ENCODE assay signal across 8 mouse cellular contexts in the genomic region with DNA sequence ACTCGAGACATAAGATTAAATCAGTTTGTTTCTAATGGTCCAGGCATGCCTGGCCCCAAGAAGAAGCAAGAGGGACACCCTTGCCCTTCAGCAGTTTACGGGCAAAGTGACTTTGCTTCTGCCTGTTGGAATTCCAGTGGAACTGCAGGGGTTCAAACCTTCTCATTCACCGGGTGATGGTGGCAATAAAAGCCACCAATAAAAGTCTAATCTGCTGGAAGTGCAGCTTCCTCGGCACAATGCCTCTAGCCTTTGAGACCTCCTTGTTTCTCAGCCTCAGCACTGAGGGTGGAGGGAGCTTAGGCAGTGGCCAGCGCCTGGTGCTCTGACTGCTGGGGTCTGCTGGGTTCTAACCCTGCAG. TPM values are rescaled to one million over a fixed set of nuclear protein-coding genes. Genes with fewer than 3 reads are reported as not detected.
DNase-seq lines count a peak whose midpoint lies in the region; ATAC-seq and TF ChIP-seq lines count a peak whose summit lies in the region.

No protein-coding gene starts in this region.

- H3K27ac ChIP-seq in heart, embryonic 11.5 days (ENCODE audit: low read depth, low read length), result no peak overlapping the region
- H3K27ac ChIP-seq in liver, embryonic 11.5 days (ENCODE audit: low read depth, low read length), result no peak overlapping the region
- no peak overlapping the region for H3K27ac ChIP-seq in liver, postnatal 0 days (ENCODE audit: low read depth)
- peak overlapping the region; percentile 5; the same call in 1 of the 2 replicates for H3K27ac ChIP-seq in embryonic facial prominence, embryonic 10.5 days (replicated peaks)
- H3K27ac ChIP-seq in midbrain, postnatal 0 days (ENCODE audit: low read depth, low read length), result 0 out of 2 replicates have a peak overlapping the region, but pooled peaks have one; percentile 43

- no peaks in the 10 kb centered on the region for H3K9me3 ChIP-seq in heart, embryonic 11.5 days (replicated peaks; ENCODE audit: control insufficient read depth, low read length)
- no peaks in the 10 kb centered on the region for H3K9me3 ChIP-seq in liver, embryonic 11.5 days (ENCODE audit: control insufficient read depth, low read length)
- H3K9me3 ChIP-seq in liver, postnatal 0 days (ENCODE audit: low read length), result no peaks in the 10 kb centered on the region
- no peaks in the 10 kb centered on the region for H3K9me3 ChIP-seq in embryonic facial prominence, embryonic 10.5 days
- H3K9me3 ChIP-seq in midbrain, postnatal 0 days (ENCODE audit: low read length), result no peaks in the 10 kb centered on the region

- no peak for DNase-seq in heart, postnatal 14 days
- no peak for DNase-seq in liver, embryonic 11.5 days (ENCODE audit: low spot score)
- DNase-seq in liver, postnatal 0 days, result no peak
- no peak for DNase-seq in embryonic facial prominence, embryonic 10.5 days (ENCODE audit: low spot score)
- DNase-seq in midbrain, postnatal 0 days (ENCODE audit: low spot score), result no peak
- no peak for DNase-seq in yolk sac, embryonic 10.5 days (ENCODE audit: low spot score)
- no peak for DNase-seq in left cerebral cortex, postnatal 25 days (ENCODE audit: low spot score in 2 of 2)

- H3K4me2 ChIP-seq in heart, embryonic 11.5 days, result no peak overlapping the region
- H3K4me2 ChIP-seq in liver, embryonic 11.5 days, result no peak overlapping the region
- H3K4me2 ChIP-seq in liver, postnatal 0 days (ENCODE audit: low read depth, low read length), result no peak overlapping the region
- H3K4me2 ChIP-seq in midbrain, postnatal 0 days (ENCODE audit: low read depth, low read length, poor library complexity, severe bottlenecking), result no peak overlapping the region

- ATAC-seq in heart, embryonic 11.5 days (replicated peaks; ENCODE audit: insufficient number of reproducible peaks, low FRiP score, low TSS enrichment), result no peak
- no peak for ATAC-seq in liver, embryonic 11.5 days (replicated peaks; ENCODE audit: low FRiP score)
- no peak for ATAC-seq in liver, postnatal 0 days
- ATAC-seq in midbrain, postnatal 0 days (ENCODE audit: low FRiP score), result no peak

- no peaks in the 10 kb centered on the region for H3K36me3 ChIP-seq in heart, embryonic 11.5 days (ENCODE audit: control insufficient read depth, insufficient read depth, low read length)
- no peaks in the 10 kb centered on the region for H3K36me3 ChIP-seq in liver, embryonic 11.5 days (ENCODE audit: control insufficient read depth, insufficient read depth, low read length)
- no peaks in the 10 kb centered on the region for H3K36me3 ChIP-seq in liver, postnatal 0 days (replicated peaks; ENCODE audit: insufficient read depth, low read length)
- H3K36me3 ChIP-seq in embryonic facial prominence, embryonic 10.5 days (replicated peaks), result peaks cover 27% of the 10 kb centered on the region
- no peaks in the 10 kb centered on the region for H3K36me3 ChIP-seq in midbrain, postnatal 0 days (ENCODE audit: insufficient read depth, low read length)

- H3K4me1 ChIP-seq in heart, embryonic 11.5 days (ENCODE audit: control insufficient read depth, insufficient read depth, low read length), result peaks cover 41% of the 10 kb centered on the region
- H3K4me1 ChIP-seq in liver, embryonic 11.5 days (replicated peaks; ENCODE audit: control insufficient read depth, insufficient read depth, low read length), result peaks cover 31% of the 10 kb centered on the region
- H3K4me1 ChIP-seq in liver, postnatal 0 days (ENCODE audit: insufficient read depth), result peaks cover 48% of the 10 kb centered on the region
- peaks cover 63% of the 10 kb centered on the region for H3K4me1 ChIP-seq in embryonic facial prominence, embryonic 10.5 days
- H3K4me1 ChIP-seq in midbrain, postnatal 0 days (ENCODE audit: insufficient read depth, low read length), result peaks cover 3% of the 10 kb centered on the region; the same call in 1 of the 2 replicates

- no peak for TF ChIP-seq EP300 in liver, postnatal 0 days (IDR thresholded peaks at IDR 0.05; ENCODE audit: low read depth)

- no peak overlapping the region for H3K4me3 ChIP-seq in heart, embryonic 11.5 days (ENCODE audit: low read depth, low read length)
- no peak overlapping the region for H3K4me3 ChIP-seq in liver, embryonic 11.5 days (ENCODE audit: low read depth, low read length)
- no peak overlapping the region for H3K4me3 ChIP-seq in liver, postnatal 0 days (ENCODE audit: low read depth, low read length)
- no peak overlapping the region for H3K4me3 ChIP-seq in embryonic facial prominence, embryonic 10.5 days
- H3K4me3 ChIP-seq in midbrain, postnatal 0 days (ENCODE audit: low read depth, low read length), result no peak overlapping the region

- intact Hi-C loops in heart, postnatal 14 days (cut with DNase I), result no loop called here
- intact Hi-C loops in left cerebral cortex, postnatal 25 days (cut with DNase I), result no loop called here

- peak overlapping the region; percentile 56 for H3K9ac ChIP-seq in heart, embryonic 11.5 days (ENCODE audit: low read depth, low read length)
- peak overlapping the region; percentile 12; the same call in 1 of the 2 replicates for H3K9ac ChIP-seq in liver, embryonic 11.5 days (ENCODE audit: low read depth, low read length)
- no peak overlapping the region for H3K9ac ChIP-seq in liver, postnatal 0 days (replicated peaks)
- no peak overlapping the region for H3K9ac ChIP-seq in midbrain, postnatal 0 days (replicated peaks; ENCODE audit: low read length, poor library complexity, severe bottlenecking)

- 42% methylated on average over 5 of the region's 5 CpGs for WGBS in heart, embryonic 11.5 days (ENCODE audit: insufficient replicate concordance)
- WGBS in liver, embryonic 11.5 days, result 50% methylated on average over 5 of the region's 5 CpGs
- WGBS in liver, postnatal 0 days (ENCODE audit: insufficient replicate concordance), result 59% methylated on average over 5 of the region's 5 CpGs
- 26% methylated on average over 5 of the region's 5 CpGs for WGBS in embryonic facial prominence, embryonic 10.5 days
- WGBS in midbrain, postnatal 0 days, result 19% methylated on average over 5 of the region's 5 CpGs

- no peaks in the 10 kb centered on the region for H3K27me3 ChIP-seq in heart, embryonic 11.5 days (ENCODE audit: control insufficient read depth, insufficient read depth, low read length)
- H3K27me3 ChIP-seq in liver, embryonic 11.5 days (replicated peaks; ENCODE audit: control insufficient read depth, insufficient read depth, low read length), result no peaks in the 10 kb centered on the region
- no peaks in the 10 kb centered on the region for H3K27me3 ChIP-seq in liver, postnatal 0 days (ENCODE audit: insufficient read depth, low read length)
- no peaks in the 10 kb centered on the region for H3K27me3 ChIP-seq in embryonic facial prominence, embryonic 10.5 days (replicated peaks; ENCODE audit: low read depth, poor library complexity, severe bottlenecking)
- H3K27me3 ChIP-seq in midbrain, postnatal 0 days (ENCODE audit: insufficient read depth, low read length), result no peaks in the 10 kb centered on the region

- TF ChIP-seq CTCF in liver, postnatal 0 days (IDR thresholded peaks at IDR 0.05; ENCODE audit: low read depth), result no peak
- TF ChIP-seq CTCF in midbrain, postnatal 0 days (IDR thresholded peaks at IDR 0.05), result no peak; the same call in 1 of the 2 replicates

RNA-seq across cellular contexts. Expression of gene Acvr1b, which starts 7.2 kb away (rescaled TPM):
- polyA plus RNA-seq in heart, embryonic 11.5 days (2014; fragmentation: Nextera tagmentation; extraction: Ambion mirVana), result 8.0 and 8.9 TPM in 2 replicates
- total RNA-seq in heart, postnatal 14 days (2021), result 10 to 100 TPM; 14.5 to 14.7 TPM
- 4.2 and 4.4 TPM in 2 replicates for polyA plus RNA-seq in liver, embryonic 11.5 days (2014; fragmentation: Nextera tagmentation; extraction: Ambion mirVana)
- polyA plus RNA-seq in liver, postnatal 0 days (2015; fragmentation: Nextera tagmentation; extraction: Ambion mirVana), result 2.2 TPM in 2 replicates
- 5.5 and 6.2 TPM in 2 replicates for polyA plus RNA-seq in embryonic facial prominence, embryonic 10.5 days (2016; fragmentation: Nextera tagmentation; extraction: Ambion mirVana)
- total RNA-seq in midbrain, postnatal 0 days (2014; rRNA removed), result 77.8 and 86.8 TPM in 2 replicates
- 15.2 and 15.8 TPM in 2 replicates for polyA plus RNA-seq in midbrain, postnatal 0 days (2015; fragmentation: Nextera tagmentation; extraction: Ambion mirVana)
- 100 to 1,000 TPM; 109 to 112 TPM for total RNA-seq in left cerebral cortex, postnatal 25 days (2021)

RNA-seq across cellular contexts. Expression of gene Grasp, which starts 42.9 kb away (rescaled TPM):
- polyA plus RNA-seq in heart, embryonic 11.5 days (2014; fragmentation: Nextera tagmentation; extraction: Ambion mirVana), result 4.1 TPM in 2 replicates
- total RNA-seq in heart, postnatal 14 days (2021), result 10 to 100 TPM; 12.9 to 14.0 TPM
- polyA plus RNA-seq in liver, embryonic 11.5 days (2014; fragmentation: Nextera tagmentation; extraction: Ambion mirVana), result 1.5 and 1.7 TPM in 2 replicates
- 0.35 and 0.54 TPM in 2 replicates for polyA plus RNA-seq in liver, postnatal 0 days (2015; fragmentation: Nextera tagmentation; extraction: Ambion mirVana)
- polyA plus RNA-seq in embryonic facial prominence, embryonic 10.5 days (2016; fragmentation: Nextera tagmentation; extraction: Ambion mirVana), result 5.3 and 6.7 TPM in 2 replicates
- total RNA-seq in midbrain, postnatal 0 days (2014; rRNA removed), result 6.3 and 7.7 TPM in 2 replicates
- 1.8 and 1.9 TPM in 2 replicates for polyA plus RNA-seq in midbrain, postnatal 0 days (2015; fragmentation: Nextera tagmentation; extraction: Ambion mirVana)
- total RNA-seq in left cerebral cortex, postnatal 25 days (2021), result 10 to 100 TPM; 84.2 to 95.8 TPM

RNA-seq across cellular contexts. Expression of gene Acvrl1, which starts 52.8 kb away (rescaled TPM):
- 1.5 and 2.0 TPM in 2 replicates for polyA plus RNA-seq in heart, embryonic 11.5 days (2014; fragmentation: Nextera tagmentation; extraction: Ambion mirVana)
- total RNA-seq in heart, postnatal 14 days (2021), result 10 to 100 TPM; 28.5 to 31.5 TPM
- 2.5 TPM in 2 replicates for polyA plus RNA-seq in liver, embryonic 11.5 days (2014; fragmentation: Nextera tagmentation; extraction: Ambion mirVana)
- polyA plus RNA-seq in liver, postnatal 0 days (2015; fragmentation: Nextera tagmentation; extraction: Ambion mirVana), result 2.3 and 2.6 TPM in 2 replicates
- polyA plus RNA-seq in embryonic facial prominence, embryonic 10.5 days (2016; fragmentation: Nextera tagmentation; extraction: Ambion mirVana), result 10.3 and 10.6 TPM in 2 replicates
- 8.4 and 11.2 TPM in 2 replicates for total RNA-seq in midbrain, postnatal 0 days (2014; rRNA removed)
- polyA plus RNA-seq in midbrain, postnatal 0 days (2015; fragmentation: Nextera tagmentation; extraction: Ambion mirVana), result 6.1 and 6.7 TPM in 2 replicates
- total RNA-seq in left cerebral cortex, postnatal 25 days (2021), result 10 to 100 TPM; 12.3 to 12.5 TPM

Comparison
In these comparisons a context has a peak if more than half of its experiments do, and no peak if none do; other contexts are left out.
1. H3K9ac ChIP-seq: peak in heart, embryonic 11.5 days (single experiment) and liver, embryonic 11.5 days (single experiment); none in liver, postnatal 0 days (single experiment) and midbrain, postnatal 0 days (single experiment).
2. H3K27ac ChIP-seq: peak in embryonic facial prominence, embryonic 10.5 days (single experiment) and midbrain, postnatal 0 days (single experiment); none in heart, embryonic 11.5 days (single experiment), liver, embryonic 11.5 days (single experiment) and liver, postnatal 0 days (single experiment).